Comparison of ENCODE assay signal across 8 mouse cellular contexts in genomic region chr5:130257303-130257702, GRCm38 (mm10). TPM values are rescaled to one million over a fixed set of nuclear protein-coding genes. Genes with fewer than 3 reads are reported as not detected.
DNase-seq lines count a peak whose midpoint lies in the region; ATAC-seq and TF ChIP-seq lines count a peak whose summit lies in the region.

No protein-coding gene starts in this region.

- TF ChIP-seq POLR2A in olfactory bulb, adult 2 months (IDR thresholded peaks at IDR 0.05; ENCODE audit: insufficient read depth, low read depth, low read length), result no peak

- peaks cover 4% of the 10 kb centered on the region; the same call in 1 of the 2 replicates for H3K36me3 ChIP-seq in lung, embryonic 16.5 days (ENCODE audit: control insufficient read depth, insufficient read depth, low read length)
- peaks cover 13% of the 10 kb centered on the region; the same call in 1 of the 2 replicates for H3K36me3 ChIP-seq in intestine, postnatal 0 days (ENCODE audit: control insufficient read depth, insufficient read depth)

- H3K4me2 ChIP-seq in lung, embryonic 16.5 days (ENCODE audit: low read depth, low read length), result peak overlapping the region; percentile 88
- peak overlapping the region; percentile 71 for H3K4me2 ChIP-seq in intestine, postnatal 0 days (replicated peaks; ENCODE audit: low read depth)

- H3K27ac ChIP-seq in lung, embryonic 16.5 days (ENCODE audit: low read length), result peak overlapping the region; percentile 71
- H3K27ac ChIP-seq in intestine, postnatal 0 days (ENCODE audit: low read depth, low read length), result peak overlapping the region; percentile 66
- no peak overlapping the region for H3K27ac ChIP-seq in olfactory bulb, adult 2 months (ENCODE audit: insufficient read depth, low read depth, low read length)

- WGBS in lung, embryonic 16.5 days, result 10% methylated on average over 8 of the region's 8 CpGs
- WGBS in intestine, postnatal 0 days, result 7% methylated on average over 8 of the region's 8 CpGs
- 5% methylated on average over 8 of the region's 8 CpGs for WGBS in olfactory bulb, adult 2 months

- no peak for TF ChIP-seq CTCF in intestine, postnatal 0 days (IDR thresholded peaks at IDR 0.05; ENCODE audit: low read depth)
- TF ChIP-seq CTCF in olfactory bulb, adult 2 months (IDR thresholded peaks at IDR 0.05; ENCODE audit: insufficient read depth, low read depth, low read length), result no peak

- H3K9ac ChIP-seq in lung, embryonic 16.5 days (ENCODE audit: low read length), result peak overlapping the region; percentile 84
- H3K9ac ChIP-seq in intestine, postnatal 0 days (ENCODE audit: low read depth, low read length), result peak overlapping the region; percentile 68

- no peaks in the 10 kb centered on the region for H3K27me3 ChIP-seq in lung, embryonic 16.5 days (ENCODE audit: control insufficient read depth, insufficient read depth, low read depth, low read length)
- H3K27me3 ChIP-seq in intestine, postnatal 0 days (replicated peaks; ENCODE audit: control insufficient read depth, insufficient read depth, low read length), result no peaks in the 10 kb centered on the region

- peak overlapping the region; percentile 77 for H3K4me3 ChIP-seq in lung, embryonic 16.5 days (ENCODE audit: low read length)
- H3K4me3 ChIP-seq in intestine, postnatal 0 days (ENCODE audit: low read depth, low read length), result peak overlapping the region; percentile 64
- peak overlapping the region; percentile 99 for H3K4me3 ChIP-seq in olfactory bulb, adult 2 months (ENCODE audit: insufficient read depth, low read depth, low read length)

- peaks cover 18% of the 10 kb centered on the region for H3K4me1 ChIP-seq in lung, embryonic 16.5 days (replicated peaks; ENCODE audit: control insufficient read depth, insufficient read depth, low read length)
- H3K4me1 ChIP-seq in intestine, postnatal 0 days (replicated peaks; ENCODE audit: control insufficient read depth, insufficient read depth, low read length), result no peaks in the 10 kb centered on the region
- H3K4me1 ChIP-seq in olfactory bulb, adult 2 months (ENCODE audit: control insufficient read depth, insufficient read depth, low read length), result no peaks in the 10 kb centered on the region

- DNase-seq in cerebellum, adult 11 months, result peak; percentile 25
- DNase-seq in cerebellum, postnatal 36 days, result no peak
- no peak for DNase-seq in lung, postnatal 4 days
- DNase-seq in frontal cortex, postnatal 36 days (ENCODE audit: low spot score in 2 of 2), result no peak
- DNase-seq in right cerebral cortex, postnatal 36 days (ENCODE audit: low spot score in 2 of 2), result no peak

- no peak for ATAC-seq in lung, embryonic 16.5 days (ENCODE audit: low read depth)
- no peak for ATAC-seq in intestine, postnatal 0 days

- H3K9me3 ChIP-seq in lung, embryonic 16.5 days (ENCODE audit: control insufficient read depth, low read length), result no peaks in the 10 kb centered on the region
- no peaks in the 10 kb centered on the region for H3K9me3 ChIP-seq in intestine, postnatal 0 days (ENCODE audit: control insufficient read depth)

RNA-seq across cellular contexts. Expression of gene Tyw1, which starts 1.9 kb away (rescaled TPM):
- 21.6 and 24.8 TPM in 2 replicates for polyA plus RNA-seq in lung, embryonic 16.5 days (2015; fragmentation: Nextera tagmentation; extraction: Ambion mirVana)
- polyA plus RNA-seq in intestine, postnatal 0 days (2015; fragmentation: Nextera tagmentation; extraction: Ambion mirVana), result 12.0 and 15.0 TPM in 2 replicates
- polyA plus RNA-seq in olfactory bulb, adult 2 months (2012; ENCODE audit: insufficient read depth, insufficient read length, low replicate concordance, missing spikeins), result not detected in 2 replicates

RNA-seq across cellular contexts. Expression of gene Sbds, which starts 2.0 kb away (rescaled TPM):
- 68.1 and 70.8 TPM in 2 replicates for polyA plus RNA-seq in lung, embryonic 16.5 days (2015; fragmentation: Nextera tagmentation; extraction: Ambion mirVana)
- 97.7 and 105 TPM in 2 replicates for polyA plus RNA-seq in intestine, postnatal 0 days (2015; fragmentation: Nextera tagmentation; extraction: Ambion mirVana)
- not detected in 2 replicates for polyA plus RNA-seq in olfactory bulb, adult 2 months (2012; ENCODE audit: insufficient read depth, insufficient read length, low replicate concordance, missing spikeins)

RNA-seq across cellular contexts. Expression of gene Tmem248, which starts 40.4 kb away (rescaled TPM):
- 31.5 and 36.3 TPM in 2 replicates for polyA plus RNA-seq in lung, embryonic 16.5 days (2015; fragmentation: Nextera tagmentation; extraction: Ambion mirVana)
- polyA plus RNA-seq in intestine, postnatal 0 days (2015; fragmentation: Nextera tagmentation; extraction: Ambion mirVana), result 45.7 and 47.0 TPM in 2 replicates
- not detected in 2 replicates for polyA plus RNA-seq in olfactory bulb, adult 2 months (2012; ENCODE audit: insufficient read depth, insufficient read length, low replicate concordance, missing spikeins)

Comparison
In these comparisons a context has a peak if more than half of its experiments do, and no peak if none do; other contexts are left out.
1. RNA of gene Tyw1, which starts 1.9 kb away (polyA plus RNA-seq): 21.6 to 24.8 TPM in lung, embryonic 16.5 days and 12.0 to 15.0 TPM in intestine, postnatal 0 days; not detected in olfactory bulb, adult 2 months; every median in the first group is over 10 times any median in the second.
2. Peak in every context shown above with its lines, with median percentiles within 50 percentile points of each other: H3K4me3 ChIP-seq.